Mouse (Mus musculus) T-helper 2 cell (primary cell): ENCODE data around the gene Arhgap30.

Experiments used
- in situ Hi-C: fragments of 300-600 bp; cut with MboI, MseI; formaldehyde crosslinking; loops from one replicate; pipeline ENCODE4 v1.15.1; 2025; ENCODE audit warnings: high pct_unique_total_duplicates

Gene Arhgap30

DNA sequence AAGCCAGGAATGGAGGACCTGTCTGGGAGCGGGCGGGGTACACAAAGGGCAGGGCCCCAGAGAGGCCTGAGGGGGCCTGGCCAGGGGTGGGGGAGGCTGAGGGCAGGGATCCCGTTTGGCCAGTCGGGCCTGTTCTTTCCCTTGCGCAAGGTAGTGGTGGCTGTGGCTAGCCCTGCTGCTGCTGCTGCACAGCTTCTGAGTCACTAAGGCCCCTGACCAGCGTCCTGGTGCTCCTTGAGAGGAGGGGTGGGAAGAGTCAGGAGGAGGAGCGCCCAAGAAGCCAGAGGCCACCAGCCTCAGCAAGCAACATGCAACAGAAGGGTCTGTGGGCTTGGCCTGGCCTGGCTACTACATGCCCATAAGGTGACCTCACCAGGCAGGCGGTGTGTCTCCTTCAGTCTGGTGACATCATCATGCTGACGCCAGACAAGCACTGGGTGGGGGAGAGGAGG, 13.1 kb upstream of the Arhgap30 start:
- in situ Hi-C loops: no loop called here

DNA sequence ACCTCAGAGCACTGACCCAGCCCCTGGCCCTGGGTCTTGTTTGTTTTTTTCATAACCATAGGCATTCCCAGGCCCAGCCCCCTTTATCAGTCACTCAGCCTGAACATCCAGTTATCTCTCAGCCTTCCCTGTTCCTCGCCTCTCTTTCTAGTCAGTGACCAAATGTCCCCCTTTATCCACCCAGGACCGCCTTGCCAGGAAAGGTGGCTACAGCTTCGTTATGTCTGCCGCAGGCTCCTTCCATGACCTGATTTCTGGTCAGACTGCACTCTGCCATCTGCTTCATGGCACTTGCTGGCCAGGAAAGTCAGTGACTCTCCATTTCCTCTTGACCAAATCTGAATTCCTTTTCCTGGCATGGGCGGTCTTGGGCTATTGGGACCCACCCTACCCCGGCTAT, 10.5 kb upstream of the Arhgap30 start:
- in situ Hi-C loops: no loop called here

DNA sequence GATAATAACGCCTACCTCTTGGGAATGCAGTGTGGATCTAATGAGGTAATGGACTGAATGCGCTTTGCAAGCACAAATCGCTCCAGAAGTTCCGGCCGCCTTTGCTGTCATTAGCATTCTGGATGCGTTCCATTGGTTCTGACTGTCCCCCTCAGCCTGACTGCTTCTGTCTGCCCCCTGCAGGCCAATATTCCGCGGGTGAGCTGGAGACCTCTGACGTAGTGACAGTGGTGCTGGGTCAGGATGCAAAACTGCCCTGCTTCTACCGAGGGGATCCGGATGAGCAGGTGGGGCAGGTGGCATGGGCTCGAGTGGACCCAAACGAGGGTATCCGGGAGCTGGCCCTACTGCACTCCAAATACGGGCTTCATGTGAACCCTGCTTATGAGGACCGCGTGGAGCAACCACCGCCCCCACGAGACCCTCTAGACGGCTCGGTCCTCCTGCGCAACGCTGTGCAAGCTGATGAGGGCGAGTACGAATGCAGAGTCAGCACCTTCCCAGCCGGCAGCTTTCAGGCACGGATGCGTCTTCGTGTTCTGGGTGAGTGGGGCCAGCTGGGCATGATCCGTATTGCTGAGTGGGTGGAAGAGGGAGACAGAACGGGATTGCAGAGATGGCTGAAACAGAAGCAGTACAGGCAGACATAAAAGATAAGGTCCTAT, 8.7 kb upstream of the Arhgap30 start:
- in situ Hi-C loops: no loop called here

DNA sequence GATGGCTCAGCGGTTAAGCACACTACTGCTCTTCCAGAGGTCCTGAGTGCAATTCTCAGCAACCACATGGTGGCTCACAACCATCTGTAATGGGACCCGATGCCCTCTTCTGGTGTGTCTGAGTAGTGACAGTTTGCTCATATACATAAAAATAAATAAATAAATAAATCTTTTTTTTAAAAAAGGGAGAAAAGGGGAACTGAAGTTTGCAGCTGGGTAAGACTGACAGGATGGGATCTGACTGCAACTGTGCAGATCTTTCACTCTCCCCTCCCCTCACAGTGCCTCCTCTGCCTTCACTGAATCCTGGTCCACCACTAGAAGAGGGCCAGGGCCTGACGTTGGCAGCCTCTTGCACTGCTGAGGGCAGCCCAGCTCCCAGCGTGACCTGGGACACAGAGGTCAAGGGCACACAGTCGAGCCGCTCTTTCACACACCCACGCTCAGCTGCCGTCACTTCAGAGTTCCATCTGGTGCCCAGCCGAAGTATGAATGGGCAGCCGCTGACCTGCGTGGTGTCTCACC, 6.6 kb upstream of the Arhgap30 start:
- in situ Hi-C loops: no loop called here

DNA sequence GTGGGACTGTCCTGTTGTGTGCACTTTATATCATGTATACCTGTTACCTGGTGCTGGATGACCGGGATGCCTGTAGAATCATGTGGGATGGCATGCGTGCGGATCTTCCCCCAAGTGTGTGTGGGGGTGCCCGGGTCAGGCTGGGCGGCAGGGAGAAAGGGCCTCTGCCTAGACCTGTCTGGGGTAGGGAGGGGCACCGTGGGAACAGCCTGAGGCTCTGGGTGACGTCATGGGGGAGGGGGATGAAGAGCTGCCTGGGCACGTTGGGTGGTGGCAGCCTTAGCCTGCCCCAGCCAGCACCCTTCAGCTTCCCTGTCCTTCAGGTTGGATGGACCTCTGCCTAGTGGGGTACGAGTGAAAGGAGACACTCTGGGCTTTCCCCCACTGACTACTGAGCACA, 4.4 kb upstream of the Arhgap30 start:
- in situ Hi-C loops: no loop called here

DNA sequence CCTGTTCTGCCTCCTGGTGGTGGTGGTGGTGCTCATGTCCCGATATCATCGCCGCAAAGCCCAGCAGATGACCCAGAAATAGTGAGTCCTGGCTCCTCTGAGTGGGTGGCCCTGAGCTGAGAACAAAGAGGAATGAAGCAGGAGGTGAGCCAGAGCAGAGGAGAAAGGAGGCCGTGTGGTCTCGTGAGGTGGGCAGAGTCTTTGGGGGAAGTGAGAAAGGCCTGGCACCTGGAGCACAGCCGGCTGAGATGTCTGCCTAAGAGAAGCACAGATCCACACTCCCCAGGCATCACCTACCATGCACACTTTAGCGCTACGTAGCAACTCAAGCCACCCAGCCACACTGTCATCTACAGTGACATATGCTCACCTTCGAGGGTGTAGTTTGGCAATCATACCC, 3.6 kb upstream of the Arhgap30 start:
- in situ Hi-C loops: no loop called here

DNA sequence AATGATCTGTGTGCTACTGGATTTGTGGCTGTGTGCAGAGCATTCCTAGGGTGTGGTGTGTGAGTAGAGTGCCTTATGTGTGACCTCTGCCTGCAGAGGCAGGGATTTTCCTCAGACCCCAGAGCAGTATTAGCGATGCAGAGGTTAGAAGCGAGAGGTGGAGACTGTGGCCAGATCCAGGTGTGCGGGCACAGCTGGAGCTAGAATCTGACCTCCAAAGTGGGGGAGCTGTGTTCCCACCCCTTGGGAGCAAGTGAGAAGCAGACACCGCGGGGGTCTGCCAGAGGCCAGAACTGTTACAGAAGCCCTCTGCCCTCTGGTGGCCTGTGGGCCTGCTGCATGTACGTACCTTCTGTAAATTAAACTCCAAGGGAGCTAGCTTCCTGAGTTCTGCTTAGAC, 1.7 kb upstream of the Arhgap30 start:
- in situ Hi-C loops: no loop called here

DNA sequence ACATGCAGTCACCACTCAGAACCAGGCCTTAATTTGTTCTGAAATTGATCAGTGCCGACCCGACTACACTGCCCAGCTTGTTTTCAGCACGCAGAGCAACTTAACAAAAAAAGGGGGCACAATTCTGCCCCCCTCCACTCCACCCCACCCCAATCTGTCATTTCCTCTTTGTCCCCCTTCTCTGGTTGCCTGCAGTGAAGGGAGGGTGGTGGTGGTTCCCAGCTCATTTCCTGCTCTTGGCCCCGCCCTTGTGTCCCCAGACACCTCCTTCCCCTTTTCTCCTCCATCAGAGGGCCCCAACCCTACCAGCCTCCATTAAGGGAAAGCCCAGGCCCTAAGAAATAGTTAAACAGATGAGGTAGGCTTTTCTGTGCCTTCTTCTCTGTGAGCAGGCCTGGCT, 1.3 kb downstream of the Arhgap30 start:
- in situ Hi-C loops: no loop called here

DNA sequence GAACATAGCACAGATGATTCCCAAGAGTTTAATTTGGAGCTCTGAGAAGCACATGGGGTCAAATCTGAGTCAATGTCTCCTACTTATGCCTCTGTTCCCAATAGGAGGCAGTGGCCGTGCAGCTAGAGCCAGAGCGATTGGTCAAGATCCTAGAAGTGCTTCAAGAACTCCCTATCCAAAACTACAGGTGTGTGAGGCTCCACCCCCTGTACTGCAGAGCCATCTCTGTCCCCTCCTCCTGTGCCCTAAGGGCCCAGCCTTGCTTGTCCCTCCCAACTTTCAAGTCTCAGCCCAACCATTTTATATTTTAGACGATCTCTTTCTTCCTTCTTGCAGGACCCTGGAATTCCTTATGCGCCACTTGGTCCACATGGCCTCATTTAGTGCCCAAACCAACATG, 13.1 kb downstream of the Arhgap30 start:
- in situ Hi-C loops: no loop called here

DNA sequence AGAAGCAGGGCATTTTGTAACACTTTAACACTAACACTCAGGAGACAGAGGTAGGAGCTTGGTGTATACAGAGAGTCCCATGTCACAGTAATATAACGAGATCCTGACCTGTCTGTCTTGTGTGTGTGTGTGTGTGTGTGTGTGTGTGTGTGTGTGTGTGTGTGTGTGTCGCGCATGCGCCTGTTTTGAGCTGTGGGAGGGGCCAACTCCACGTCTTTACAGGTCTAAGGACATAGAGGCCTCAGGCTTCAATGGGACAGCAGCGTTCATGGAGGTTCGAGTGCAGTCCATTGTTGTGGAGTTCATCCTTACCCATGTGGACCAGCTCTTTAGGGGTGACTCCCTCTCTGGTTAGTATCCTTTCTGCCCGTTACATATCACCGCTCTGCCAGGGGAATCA, 14.2 kb downstream of the Arhgap30 start:
- in situ Hi-C loops: no loop called here

DNA sequence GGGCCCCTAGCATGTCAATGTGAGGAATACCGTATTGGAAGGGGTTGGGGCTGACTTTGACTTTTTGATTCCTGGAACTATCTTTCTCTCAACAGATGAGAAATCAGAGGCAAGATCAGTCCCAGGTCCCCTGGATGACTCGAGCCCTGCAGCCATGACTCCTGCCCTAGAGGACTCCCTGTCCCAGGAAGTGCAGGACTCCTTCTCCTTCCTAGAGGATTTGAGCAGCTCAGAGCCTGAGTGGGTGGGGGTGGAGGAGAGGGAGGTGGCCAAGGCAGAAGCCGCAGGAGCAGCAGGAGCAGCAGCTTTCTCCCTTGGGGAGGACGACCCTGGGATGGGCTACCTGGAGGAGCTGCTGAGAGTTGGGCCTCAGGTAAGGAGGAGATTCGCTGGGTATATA, 18.5 kb downstream of the Arhgap30 start:
- in situ Hi-C loops: no loop called here

DNA sequence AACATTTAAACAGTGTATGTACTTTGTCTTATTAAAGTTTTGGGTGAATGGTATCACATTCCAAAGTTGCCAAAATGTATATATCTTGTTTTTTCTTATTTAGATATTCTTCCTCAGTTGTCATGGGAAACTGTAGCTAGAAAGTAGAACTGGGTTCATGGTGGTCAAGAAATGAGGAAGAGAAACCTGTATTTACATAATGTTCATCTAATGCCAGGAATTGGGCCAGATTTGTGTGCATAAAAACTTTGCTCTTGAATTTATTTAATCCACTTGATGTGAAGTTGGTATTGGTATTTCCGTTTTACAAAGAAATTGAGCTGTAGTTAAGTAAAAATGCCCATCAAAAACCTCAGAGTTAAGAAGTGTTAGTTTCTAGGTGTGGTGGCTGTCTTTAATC, 21.5 kb downstream of the Arhgap30 start:
- in situ Hi-C loops: no loop called here

DNA sequence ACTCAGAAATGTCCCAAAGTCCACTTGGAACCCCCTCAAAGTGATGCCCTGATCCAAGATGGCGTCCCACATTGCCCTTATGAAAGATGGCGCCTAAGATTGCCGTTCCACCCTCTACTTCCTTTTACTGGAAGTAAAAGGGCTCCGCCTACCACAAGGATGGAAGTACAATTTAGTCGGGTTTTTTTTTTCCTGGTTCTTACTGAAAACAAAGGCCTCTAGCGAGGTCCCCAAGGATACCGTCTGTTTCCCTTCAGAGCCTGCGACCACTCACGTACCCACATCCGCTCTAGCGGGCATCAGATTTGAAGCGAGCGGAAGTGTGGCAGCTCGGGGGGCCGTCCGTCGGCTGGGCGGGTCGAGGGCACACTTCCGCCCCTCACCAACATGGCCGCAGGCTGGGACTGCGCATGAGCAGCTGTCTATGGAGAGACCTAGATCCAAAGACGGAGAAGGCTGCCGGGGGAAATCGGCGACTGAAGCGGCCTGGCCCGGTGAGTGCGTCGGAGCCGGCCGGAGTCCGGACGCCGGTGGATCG, 22.3 kb downstream of the Arhgap30 start, which contains the start of gene Usf1:
TSS of gene Usf1 (plus strand) at position 367 of the 538 bp plus-strand sequence.
- in situ Hi-C loops: no loop called here

DNA sequence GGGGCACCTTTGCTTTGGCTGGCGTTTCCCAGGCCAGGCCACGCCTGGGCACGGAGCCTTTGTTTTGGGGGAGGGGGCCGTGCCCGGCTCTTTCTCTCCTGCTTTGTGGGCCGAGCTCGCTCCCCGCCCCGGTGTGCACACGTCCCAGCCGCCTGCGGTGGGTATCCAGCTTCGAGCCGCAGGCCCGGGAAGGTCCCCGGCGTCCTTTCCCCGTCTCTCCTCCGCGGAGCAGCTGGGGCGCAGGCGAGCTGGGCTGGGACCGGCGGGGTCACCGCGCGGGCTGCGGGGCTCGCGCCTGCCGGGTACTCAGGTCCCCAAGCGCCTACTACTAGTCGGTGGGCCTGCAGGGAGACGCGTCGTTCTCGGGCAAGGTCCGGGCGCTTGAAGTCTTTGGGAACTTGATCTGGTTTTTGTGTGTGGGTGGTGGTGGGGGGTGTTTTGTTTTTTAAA, 22.8 kb downstream of the Arhgap30 start:
- in situ Hi-C loops: no loop called here

DNA sequence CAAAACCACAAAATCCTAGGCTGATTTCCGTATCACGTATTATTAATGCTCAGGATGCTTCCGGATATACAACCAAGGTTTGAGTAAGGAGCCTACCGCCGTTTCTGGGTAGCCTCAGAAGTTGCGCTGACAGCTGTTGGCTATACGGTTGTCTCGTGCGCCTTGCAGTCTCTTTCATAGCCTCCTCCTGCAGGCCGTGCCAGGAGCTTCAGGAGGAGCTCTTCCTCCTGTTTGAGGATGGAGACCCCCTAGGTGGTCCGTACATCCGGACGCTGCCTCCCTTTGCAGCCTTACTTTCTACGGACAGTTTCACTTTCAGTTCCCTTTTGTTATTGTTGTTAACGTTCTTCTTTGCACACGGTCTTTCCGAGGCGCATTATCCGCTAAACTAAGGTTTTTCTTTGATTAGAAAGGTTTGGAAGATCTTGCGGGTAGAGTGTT, 23.3 kb downstream of the Arhgap30 start:
- in situ Hi-C loops: no loop called here

DNA sequence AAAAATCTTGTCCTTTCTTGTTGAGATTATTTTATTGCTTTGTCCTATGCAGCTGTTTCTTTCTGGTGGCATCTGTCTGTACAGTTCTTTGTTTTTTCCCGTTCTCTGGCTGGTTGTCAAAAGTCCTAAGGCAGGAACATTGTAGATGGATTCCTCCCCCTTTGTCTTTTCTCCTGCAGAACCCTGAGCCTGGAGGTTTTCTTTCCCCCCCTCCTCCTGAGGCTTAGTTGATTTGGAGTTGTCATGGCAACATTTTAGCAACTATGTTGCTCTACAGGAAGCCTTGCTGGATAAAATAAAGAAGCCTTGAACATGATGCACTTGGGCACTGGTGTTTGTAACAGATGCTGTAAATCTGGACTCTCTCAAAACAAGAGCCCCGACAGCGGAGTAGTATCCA, 23.7 kb downstream of the Arhgap30 start:
- in situ Hi-C loops: no loop called here

DNA sequence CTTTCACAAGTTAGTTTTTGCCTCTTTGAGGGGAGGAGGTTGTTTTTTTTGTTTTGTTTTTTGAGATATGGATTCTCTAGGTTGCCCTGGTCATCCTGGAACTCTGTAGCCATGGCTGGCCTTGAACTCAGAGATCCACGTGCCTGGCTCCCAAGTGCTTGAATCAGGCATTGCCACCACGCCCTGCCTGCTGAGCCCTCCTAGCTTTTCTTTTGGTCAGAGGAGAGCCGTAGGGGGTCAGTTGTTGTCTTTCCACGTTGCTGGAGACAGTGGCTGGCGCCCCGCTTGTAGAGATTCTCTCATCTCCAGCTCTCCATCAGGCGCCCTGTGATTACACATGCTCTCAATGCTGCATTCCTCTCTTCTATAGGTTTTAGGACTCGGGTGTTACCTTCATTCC, 24.9 kb downstream of the Arhgap30 start:
- in situ Hi-C loops: no loop called here

DNA sequence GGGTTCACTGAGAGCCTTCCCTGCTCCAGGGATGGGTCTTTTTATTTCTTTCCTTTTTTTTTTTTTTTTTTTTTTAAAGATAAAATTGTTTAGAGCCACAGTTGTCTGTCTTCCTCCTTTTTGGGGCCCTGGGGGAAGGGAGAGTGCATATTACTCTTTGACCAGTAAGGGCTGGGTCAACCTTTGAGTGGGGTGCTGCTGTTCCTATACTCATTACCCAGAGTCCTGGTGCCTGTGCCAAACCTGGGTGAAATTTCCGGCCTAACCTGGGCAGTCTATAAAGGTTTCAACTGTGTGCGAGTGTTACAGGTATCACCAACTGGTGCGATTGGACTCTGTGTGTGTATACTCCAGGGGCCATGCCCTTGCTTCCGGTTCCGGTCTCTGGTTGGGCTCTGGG, 29.9 kb downstream of the Arhgap30 start, which contains the start of gene Tstd1:
TSS of gene Tstd1 (plus strand) at position 213 of the 400 bp plus-strand sequence.
- in situ Hi-C loops: no loop called here

DNA sequence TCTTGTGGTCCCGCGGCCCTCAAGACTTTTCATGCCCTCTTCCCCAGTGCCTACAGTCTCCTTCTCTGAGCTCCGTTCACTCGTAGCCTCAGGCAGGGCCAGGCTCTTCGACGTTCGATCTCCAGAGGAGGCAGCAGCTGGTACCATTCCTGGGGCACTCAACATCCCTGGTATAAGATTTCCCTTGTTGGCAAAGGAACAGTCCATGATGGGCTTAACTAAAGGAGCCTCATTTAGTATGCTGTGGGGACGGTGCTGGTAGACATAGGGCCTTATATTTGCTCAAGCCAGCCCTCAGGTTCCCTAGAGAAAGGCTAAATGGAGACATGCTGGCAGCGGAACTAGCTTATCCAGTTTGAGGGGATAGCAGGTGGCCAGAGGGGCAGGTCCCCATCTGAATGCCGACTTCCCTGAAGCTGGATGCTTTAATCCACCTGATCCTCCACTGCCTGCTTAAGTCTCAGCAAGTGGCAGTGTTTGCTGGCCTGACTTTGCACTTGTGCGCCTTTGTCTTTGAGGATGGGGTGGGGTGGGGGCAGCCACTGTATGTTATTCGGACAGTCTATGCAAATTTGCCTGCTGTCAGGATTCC, 30.6 kb downstream of the Arhgap30 start:
- in situ Hi-C loops: no loop called here

DNA sequence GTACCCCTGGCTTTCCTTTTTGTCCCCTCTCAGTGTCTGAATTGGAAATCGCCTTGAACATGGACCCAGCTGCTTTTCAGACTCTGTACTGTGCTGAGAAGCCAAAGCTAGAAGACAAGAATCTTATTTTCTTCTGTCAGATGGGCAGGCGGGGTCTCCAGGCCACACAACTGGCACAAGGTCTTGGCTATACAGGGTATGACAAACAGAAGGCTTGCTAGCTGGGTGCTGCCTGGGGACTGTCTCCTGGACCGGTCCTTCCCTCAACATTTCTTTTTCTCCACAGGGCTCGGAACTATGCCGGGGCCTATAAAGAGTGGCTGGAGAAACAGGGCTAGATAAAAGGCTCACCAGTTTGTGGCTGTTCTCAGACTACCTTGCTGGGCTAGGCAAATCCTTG, 31.2 kb downstream of the Arhgap30 start:
- in situ Hi-C loops: no loop called here

DNA sequence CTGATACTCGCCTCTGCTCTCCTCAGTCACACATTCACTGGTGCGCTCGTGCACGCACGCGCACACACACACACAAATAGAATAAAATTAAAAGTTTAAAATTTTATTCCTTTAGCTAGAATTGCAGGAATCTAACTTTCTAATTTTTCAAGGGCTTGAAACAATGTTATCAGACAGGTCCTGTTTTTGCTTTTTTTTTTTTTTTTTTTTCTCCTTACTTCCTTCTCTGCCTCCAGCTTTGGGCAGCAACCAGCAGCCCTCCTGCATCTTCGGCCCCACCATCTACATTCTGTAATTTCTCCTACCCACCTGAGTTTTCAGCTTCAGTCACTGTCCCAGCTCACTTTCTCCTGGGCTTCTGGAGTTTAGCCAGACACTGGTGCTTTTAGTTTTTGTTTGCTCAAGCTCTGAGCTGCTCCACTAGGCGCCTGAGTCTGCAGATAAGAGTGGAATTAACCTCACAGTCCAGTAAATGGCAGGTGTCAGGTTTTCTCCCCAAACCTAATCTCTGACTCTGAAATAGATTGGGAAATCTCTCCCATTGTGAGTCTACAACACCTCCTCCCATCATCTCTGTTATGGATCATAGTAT, 33.8 kb downstream of the Arhgap30 start:
- in situ Hi-C loops: no loop called here

DNA sequence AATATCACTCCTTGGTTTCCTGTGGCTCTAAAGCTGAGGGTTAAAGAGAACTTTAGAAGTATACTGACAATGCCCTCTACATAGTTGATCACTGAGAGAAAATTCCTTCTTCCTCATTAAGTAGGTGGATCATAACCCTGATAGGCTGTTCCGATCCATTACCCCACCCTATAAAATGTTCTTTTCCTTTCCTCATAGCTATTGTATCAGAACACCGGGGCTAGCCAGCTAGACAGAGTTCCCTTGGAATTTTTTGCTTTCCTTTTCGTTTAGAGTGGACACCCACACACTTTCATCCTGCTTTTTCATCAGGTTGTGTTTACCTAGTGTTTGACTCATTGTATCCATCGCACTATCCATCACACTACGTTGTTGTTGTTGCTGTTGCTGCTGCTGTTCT, 35.9 kb downstream of the Arhgap30 start:
- in situ Hi-C loops: no loop called here

DNA sequence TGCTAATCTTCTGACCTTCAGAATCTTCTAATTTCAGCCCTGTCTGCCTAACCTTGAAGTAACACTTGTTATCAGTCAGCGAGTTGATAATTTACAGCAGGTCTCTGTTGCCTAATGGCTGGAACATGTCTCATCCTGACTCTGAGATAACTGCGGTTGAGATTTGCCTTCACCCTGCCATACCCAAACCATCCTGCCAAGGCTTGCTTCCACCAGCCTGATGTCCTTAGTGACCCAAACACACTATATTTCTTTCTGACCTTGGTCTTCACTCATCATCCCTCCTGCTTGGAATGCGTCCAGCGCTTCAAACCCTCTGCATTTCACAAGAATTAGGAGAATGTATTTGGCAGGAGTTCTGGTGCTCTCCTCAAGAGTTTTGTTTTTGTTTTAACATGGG, 36.4 kb downstream of the Arhgap30 start:
- in situ Hi-C loops: no loop called here
